Mouse (Mus musculus) limb, embryonic 10.5 days (tissue): Measurements from ENCODE around the gene Tmpo. TPM values are rescaled to one million over a fixed set of nuclear protein-coding genes. Genes with fewer than 3 reads are reported as not detected.
"Not testable (repeated sequence)": the region's sequence is repeated elsewhere in the genome, so short reads cannot be mapped to it uniquely, and the experiment has no call there.

ENCODE experiments used
- DNase-seq: peaks from one replicate; pipeline ENCODE4 v3.0.0-alpha.2; 2017; ENCODE audit warnings: low spot score
- H3K27ac ChIP-seq: fragments of 300-500 bp; sonication (generic); 2 replicates; pipeline ENCODE4 v1.5.1; 2016; ENCODE audit warnings: mild to moderate bottlenecking
- H3K27me3 ChIP-seq: fragments of 300-500 bp; sonication (generic); 2 replicates; pipeline ENCODE4 v1.6.1; 2016; ENCODE audit warnings: low read depth, mild to moderate bottlenecking; ENCODE audit not compliant: poor library complexity, severe bottlenecking
- H3K36me3 ChIP-seq: fragments of 300-500 bp; sonication (generic); 2 replicates; pipeline ENCODE4 v1.6.1; 2016; ENCODE audit warnings: mild to moderate bottlenecking, moderate library complexity
- H3K4me1 ChIP-seq: fragments of 300-500 bp; sonication (generic); 2 replicates; pipeline ENCODE4 v1.6.1; 2016
- H3K4me3 ChIP-seq: fragments of 300-500 bp; sonication (generic); 2 replicates; pipeline ENCODE4 v1.5.1; 2016; ENCODE audit warnings: mild to moderate bottlenecking, moderate library complexity
- H3K9me3 ChIP-seq: fragments of 300-500 bp; sonication (generic); replicated peaks from 2 replicates; pipeline ENCODE4 v1.6.1; 2016; ENCODE audit warnings: mild to moderate bottlenecking
- WGBS: fragments of 180-500 bp; shearing (Covaris S2); methylation state at CpG from one replicate; pipeline ENCODE4 v1.1.7; 2016; 5-methylcytosine and 5-hydroxymethylcytosine counted together
- polyA plus RNA-seq: library from polyadenylated mRNA; unstranded; fragments of >200 nt; fragmentation: Nextera tagmentation; extraction: Ambion mirVana; gene quantifications from 2 replicates; pipeline ENCODE4 v1.2.1, GENCODE M21; 2016

Gene Tmpo
- polyA plus RNA-seq, 1 experiment from 2014 or later: 300 TPM

DNA sequence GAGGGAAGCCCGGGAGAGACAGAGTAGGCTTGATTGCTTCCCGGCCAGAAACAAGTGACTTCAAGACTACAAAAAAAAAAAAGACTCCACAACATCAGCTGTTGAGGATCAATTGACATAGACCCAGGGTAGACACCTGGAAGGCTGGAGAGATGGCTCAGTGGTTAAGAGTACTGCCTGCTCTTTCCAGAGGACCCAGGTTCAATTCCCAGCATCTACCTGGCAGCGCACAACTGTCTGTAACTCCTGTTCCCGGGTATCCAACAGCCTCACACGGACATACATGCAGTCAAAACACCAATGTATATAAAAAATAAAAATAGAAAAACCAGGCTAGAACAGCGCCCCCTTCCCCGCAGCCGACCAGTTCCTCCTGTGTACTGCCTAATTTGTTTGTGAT is 16.6 kb upstream of the Tmpo start:
- WGBS: 95% methylated on average over 8 of the region's 8 CpGs
- Histone ChIP-seq H3K4me1 (no peaks in the 10 kb centered on the region), H3K4me3 (no peak overlapping the region), H3K9me3 (no peaks in the 10 kb centered on the region), H3K27me3 (no peaks in the 10 kb centered on the region), H3K36me3 (no peaks in the 10 kb centered on the region), H3K27ac (no peak overlapping the region)
- DNase-seq: no peak

DNA sequence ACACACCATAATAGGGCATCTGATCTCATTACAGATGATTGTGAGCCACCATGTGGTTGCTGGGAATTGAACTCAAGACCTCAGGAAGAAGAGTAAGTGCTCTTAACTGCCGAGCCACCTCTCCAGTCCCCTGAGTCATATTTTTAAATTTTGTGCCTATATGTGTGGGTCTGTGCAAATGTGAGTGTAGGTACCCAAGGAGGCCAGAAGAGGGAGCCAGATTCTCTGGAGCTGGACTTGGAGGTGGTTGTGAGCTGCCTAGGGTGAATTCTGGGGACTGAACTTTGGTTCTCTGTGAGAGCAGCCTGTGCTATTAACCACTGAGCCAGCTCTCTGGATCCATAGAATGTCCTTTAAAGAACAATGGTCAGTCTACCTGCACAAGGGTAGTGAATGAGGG is 15.7 kb upstream of the Tmpo start:
- Histone ChIP-seq H3K9me3 (no peaks in the 10 kb centered on the region), H3K27me3 (no peaks in the 10 kb centered on the region), H3K4me1 (no peaks in the 10 kb centered on the region), H3K27ac (no peak overlapping the region), H3K36me3 (no peaks in the 10 kb centered on the region), H3K4me3 (no peak overlapping the region)
- DNase-seq: no peak
- WGBS: 94% methylated on average over 1 of the region's 1 CpGs

DNA sequence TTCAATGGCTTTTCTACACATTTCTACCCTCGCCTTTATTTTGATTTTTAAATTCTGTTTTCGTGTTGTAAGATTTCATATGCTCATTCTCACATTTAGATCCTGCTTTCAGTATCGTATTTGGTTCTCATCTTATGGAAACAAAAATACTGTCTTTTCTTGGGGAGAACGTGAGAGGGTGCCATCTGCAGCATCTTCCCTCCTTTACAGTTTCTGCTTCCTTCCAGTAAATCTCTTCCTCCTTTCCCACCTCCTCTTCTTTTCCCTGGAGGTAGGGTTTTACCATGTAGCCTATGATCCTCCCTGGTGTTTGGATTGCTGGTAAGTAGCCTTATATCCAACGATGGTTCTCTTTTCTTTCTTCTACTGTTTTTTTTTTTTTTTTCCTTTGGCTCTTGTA is 14.6 kb upstream of the Tmpo start:
- Histone ChIP-seq H3K27me3 (no peaks in the 10 kb centered on the region), H3K4me3 (no peak overlapping the region), H3K9me3 (no peaks in the 10 kb centered on the region), H3K36me3 (no peaks in the 10 kb centered on the region), H3K4me1 (no peaks in the 10 kb centered on the region), H3K27ac (no peak overlapping the region)
- 92% methylated on average over 5 of the region's 5 CpGs for WGBS
- DNase-seq: no peak

- no peak for DNase-seq
- Histone ChIP-seq H3K27ac (no peak overlapping the region), H3K4me3 (no peak overlapping the region), H3K27me3 (no peaks in the 10 kb centered on the region), H3K9me3 (no peaks in the 10 kb centered on the region), H3K4me1 (no peaks in the 10 kb centered on the region), H3K36me3 (no peaks in the 10 kb centered on the region)
- WGBS: 87% methylated on average over 14 of the region's 14 CpGs
These were observed 14.0 kb upstream of the Tmpo start for GRCm38 (mm10) chr10:91195091-91195490.

- peaks cover 9% of the 10 kb centered on the region for H3K4me1 ChIP-seq
- no peaks in the 10 kb centered on the region for H3K9me3 ChIP-seq
- no peak for DNase-seq
- H3K27ac ChIP-seq: no peak overlapping the region
- no peaks in the 10 kb centered on the region for H3K27me3 ChIP-seq
- WGBS: 97% methylated on average over 5 of the region's 5 CpGs
- no peak overlapping the region for H3K4me3 ChIP-seq
- no peaks in the 10 kb centered on the region for H3K36me3 ChIP-seq
These were observed 10.7 kb upstream of the Tmpo start for GRCm38 (mm10) chr10:91191851-91192250.

- H3K36me3 ChIP-seq: no peaks in the 10 kb centered on the region
- no peak for DNase-seq
- no peak overlapping the region for H3K27ac ChIP-seq
- WGBS: 95% methylated on average over 6 of the region's 6 CpGs
- H3K27me3 ChIP-seq: no peaks in the 10 kb centered on the region
- H3K4me1 ChIP-seq: peaks cover 9% of the 10 kb centered on the region
- no peaks in the 10 kb centered on the region for H3K9me3 ChIP-seq
- H3K4me3 ChIP-seq: no peak overlapping the region
These were observed 8.4 kb upstream of the Tmpo start for GRCm38 (mm10) chr10:91189476-91189875.

GRCm38 (mm10) chr10:91188684-91189287 is 7.7 kb upstream of the Tmpo start:
- Histone ChIP-seq H3K4me1 (peaks cover 9% of the 10 kb centered on the region), H3K4me3 (no peak overlapping the region), H3K36me3 (no peaks in the 10 kb centered on the region), H3K27ac (peak overlapping the region; percentile 93), H3K9me3 (no peaks in the 10 kb centered on the region), H3K27me3 (no peaks in the 10 kb centered on the region)
- WGBS: 71% methylated on average over 5 of the region's 5 CpGs
- DNase-seq: no peak

GRCm38 (mm10) chr10:91187872-91188271 is 6.8 kb upstream of the Tmpo start:
- Histone ChIP-seq H3K9me3 (no peaks in the 10 kb centered on the region), H3K4me3 (peak overlapping the region; percentile 38), H3K27ac (peak overlapping the region; percentile 93), H3K4me1 (peaks cover 18% of the 10 kb centered on the region), H3K36me3 (no peaks in the 10 kb centered on the region), H3K27me3 (no peaks in the 10 kb centered on the region)
- WGBS: 1% methylated on average over 15 of the region's 15 CpGs
- peak; percentile 88 for DNase-seq

DNA sequence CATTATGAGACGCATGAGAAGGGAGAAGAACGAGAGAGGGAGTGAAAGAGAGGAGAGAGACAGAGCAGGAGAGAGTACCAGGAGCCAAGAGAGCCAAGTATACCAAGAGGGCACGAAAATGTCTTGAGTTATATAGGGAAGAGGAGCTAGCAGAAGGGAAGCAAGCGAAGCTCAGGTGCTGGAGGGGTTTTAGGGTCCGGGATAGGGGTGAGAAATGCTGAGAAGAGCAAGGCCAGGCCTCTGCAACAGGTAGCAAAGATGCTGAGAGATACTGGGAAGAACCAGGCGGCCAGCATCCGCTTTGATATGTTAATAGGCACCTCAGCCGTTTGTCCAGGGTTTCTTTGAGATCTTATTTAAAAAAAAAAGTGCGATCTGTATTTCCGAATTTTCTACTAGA is 6.2 kb upstream of the Tmpo start:
- Histone ChIP-seq H3K4me1 (peaks cover 23% of the 10 kb centered on the region), H3K36me3 (no peaks in the 10 kb centered on the region), H3K4me3 (peak overlapping the region; percentile 38; the same call in 1 of the 2 replicates), H3K27me3 (no peaks in the 10 kb centered on the region), H3K9me3 (no peaks in the 10 kb centered on the region), H3K27ac (peak overlapping the region; percentile 93)
- DNase-seq: peak; percentile 61
- 26% methylated on average over 10 of the region's 10 CpGs for WGBS

DNA sequence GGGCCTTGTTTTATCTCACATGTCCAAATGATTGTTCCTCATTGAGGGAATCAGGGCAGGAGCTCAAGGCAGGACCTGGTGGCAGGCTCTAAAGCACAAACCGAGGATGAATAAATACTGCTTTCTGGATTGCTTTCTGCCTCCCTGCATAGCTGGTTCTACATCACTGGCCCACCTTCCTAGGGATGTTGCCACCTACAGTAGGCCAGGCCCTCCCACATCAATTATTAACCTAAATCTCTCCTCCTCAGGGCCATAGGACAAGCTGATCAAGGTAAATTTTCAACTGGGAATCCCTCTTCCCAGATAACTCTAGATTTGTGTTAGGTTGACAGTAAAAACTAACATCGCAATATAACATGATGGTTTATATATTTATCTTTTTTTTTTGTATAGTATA is 4.6 kb upstream of the Tmpo start:
- no peak for DNase-seq
- H3K4me1 ChIP-seq: peaks cover 23% of the 10 kb centered on the region
- WGBS: 93% methylated on average over 2 of the region's 2 CpGs
- no peaks in the 10 kb centered on the region for H3K9me3 ChIP-seq
- H3K27ac ChIP-seq: no peak overlapping the region
- H3K36me3 ChIP-seq: no peaks in the 10 kb centered on the region
- H3K4me3 ChIP-seq: no peak overlapping the region
- H3K27me3 ChIP-seq: no peaks in the 10 kb centered on the region

- not testable (repeated sequence) for H3K27me3 ChIP-seq, H3K9me3 ChIP-seq, H3K27ac ChIP-seq, H3K36me3 ChIP-seq, H3K4me3 ChIP-seq, DNase-seq
- WGBS: 68% methylated on average over 5 of the region's 5 CpGs
- H3K4me1 ChIP-seq: peaks cover 32% of the 10 kb centered on the region
These were observed 3.8 kb upstream of the Tmpo start for GRCm38 (mm10) chr10:91184893-91185292.

- no peak for DNase-seq
- Histone ChIP-seq H3K36me3 (no peaks in the 10 kb centered on the region), H3K27me3 (no peaks in the 10 kb centered on the region), H3K27ac (peak overlapping the region; percentile 95), H3K4me3 (peak overlapping the region; percentile 55; the same call in 1 of the 2 replicates), H3K4me1 (peaks cover 32% of the 10 kb centered on the region), H3K9me3 (no peaks in the 10 kb centered on the region)
- WGBS: 44% methylated on average over 3 of the region's 3 CpGs
These were observed 2.2 kb upstream of the Tmpo start for GRCm38 (mm10) chr10:91183316-91183715.

DNA sequence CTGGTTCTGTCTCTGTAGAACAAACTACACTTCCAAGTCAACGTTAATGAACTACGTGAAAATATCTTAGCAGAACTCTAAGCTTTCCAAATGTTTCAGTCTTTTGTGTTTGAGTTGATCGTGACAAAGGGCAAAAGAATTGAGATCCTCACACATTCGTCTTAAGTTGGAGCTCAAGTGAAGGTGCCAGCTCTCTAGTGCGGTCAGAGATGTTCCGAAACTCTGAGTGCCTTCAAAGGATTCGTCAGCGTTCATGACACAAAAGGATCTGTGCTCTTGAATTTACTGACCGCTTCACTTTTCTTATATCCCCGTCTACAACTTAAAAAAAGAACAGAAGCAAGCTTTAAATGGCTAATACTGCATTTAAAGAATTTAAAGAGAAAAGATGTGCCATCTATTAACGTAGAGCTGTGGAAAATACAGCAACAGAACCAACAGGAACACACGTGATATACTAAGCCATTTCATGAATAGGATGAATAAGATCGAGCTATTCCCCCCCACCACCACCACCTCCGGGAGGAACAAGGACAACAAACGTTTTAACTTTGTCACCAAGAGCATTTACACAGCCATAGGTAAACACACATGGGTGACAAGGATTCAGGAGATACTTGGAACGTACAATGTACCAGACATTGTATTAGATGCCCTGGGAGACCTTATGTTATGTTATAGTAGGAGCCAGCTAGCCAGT is 1.3 kb upstream of the Tmpo start:
- no peak for DNase-seq
- peak overlapping the region; percentile 95 for H3K27ac ChIP-seq
- no peaks in the 10 kb centered on the region for H3K27me3 ChIP-seq
- 2% methylated on average over 16 of the region's 16 CpGs for WGBS
- no peaks in the 10 kb centered on the region for H3K9me3 ChIP-seq
- H3K4me1 ChIP-seq: peaks cover 30% of the 10 kb centered on the region
- H3K4me3 ChIP-seq: peak overlapping the region; percentile 55
- H3K36me3 ChIP-seq: no peaks in the 10 kb centered on the region
